Mouse (Mus musculus) embryonic fibroblast, embryonic 13.5 days (primary cell): ENCODE data around the gene Zgpat.

Experiments
- CTCF ChIP-seq: IDR thresholded peaks from 2 replicates; pipeline ENCODE4 v1.5.1; 2011; ENCODE audit warnings: mild to moderate bottlenecking, control low read depth, low read length, moderate library complexity, borderline replicate concordance; ENCODE audit not compliant: insufficient read depth
- POLR2A ChIP-seq: IDR thresholded peaks from 2 replicates; pipeline ENCODE4 v1.6.1; 2011; ENCODE audit warnings: low read depth, mild to moderate bottlenecking, control low read depth, low read length, moderate library complexity

GRCm38 (mm10) chr2:181385885-181386284 lies 21.2 kb downstream of the Zgpat start:
- TF ChIP-seq CTCF = no peak
- no peak for TF ChIP-seq POLR2A
